Mouse (Mus musculus): ENCODE results near the gene Mthfr. TPM values are rescaled to one million over a fixed set of nuclear protein-coding genes. Genes with fewer than 3 reads are reported as not detected.
"Not testable (repeated sequence)": the region's sequence is repeated elsewhere in the genome, so short reads cannot be mapped to it uniquely, and the experiment has no call there.

Gene Mthfr
- polyA plus RNA-seq, 1 experiment, result 36.3 TPM

- peaks cover 15% of the 10 kb centered on the region for H3K4me1 ChIP-seq (ENCODE audit: control insufficient read depth, insufficient read depth, low read length)
- no peak for DNase-seq
- WGBS, result 14% methylated on average over 19 of the region's 19 CpGs
- no peak for TF ChIP-seq POLR2A (IDR thresholded peaks at IDR 0.05; ENCODE audit: low read depth, low read length)
- no peak for TF ChIP-seq CTCF (conservative IDR thresholded peaks at IDR 0.05; ENCODE audit: insufficient read depth, insufficient read length, low read depth, low read length)
- no peaks in the 10 kb centered on the region for H3K36me3 ChIP-seq (ENCODE audit: control insufficient read depth, insufficient read depth, low read length)
- H3K27me3 ChIP-seq (replicated peaks; ENCODE audit: control insufficient read depth, insufficient read depth, low read length), result no peaks in the 10 kb centered on the region
- peak overlapping the region; percentile 72 for H3K4me3 ChIP-seq (ENCODE audit: insufficient read depth, low read depth, low read length)
- H3K27ac ChIP-seq (ENCODE audit: insufficient read depth, low read depth, low read length), result peak overlapping the region; percentile 76
Observed at GRCm38 (mm10) chr4:148039254-148040028, 564 bp downstream of the Mthfr start.

- peak; percentile 61 for DNase-seq
- Histone ChIP-seq H3K4me3 (ENCODE audit: insufficient read depth, low read depth, low read length) (peak overlapping the region; percentile 72), H3K4me1 (ENCODE audit: control insufficient read depth, insufficient read depth, low read length) (peaks cover 15% of the 10 kb centered on the region), H3K27ac (ENCODE audit: insufficient read depth, low read depth, low read length) (peak overlapping the region; percentile 39; the same call in 1 of the 2 replicates), H3K27me3 (replicated peaks; ENCODE audit: control insufficient read depth, insufficient read depth, low read length) (no peaks in the 10 kb centered on the region), H3K36me3 (ENCODE audit: control insufficient read depth, insufficient read depth, low read length) (no peaks in the 10 kb centered on the region)
- WGBS, result 46% methylated on average over 15 of the region's 15 CpGs
- no peak for TF ChIP-seq CTCF (conservative IDR thresholded peaks at IDR 0.05; ENCODE audit: insufficient read depth, insufficient read length, low read depth, low read length)
- no peak for TF ChIP-seq POLR2A (IDR thresholded peaks at IDR 0.05; ENCODE audit: low read depth, low read length)
Observed at GRCm38 (mm10) chr4:148040029-148040830, 1.4 kb downstream of the Mthfr start.

- TF ChIP-seq POLR2A (IDR thresholded peaks at IDR 0.05; ENCODE audit: low read depth, low read length) (peak; percentile 26), CTCF (conservative IDR thresholded peaks at IDR 0.05; ENCODE audit: insufficient read depth, insufficient read length, low read depth, low read length) (no peak)
- DNase-seq, result peak; percentile 89
- Histone ChIP-seq H3K4me3 (ENCODE audit: insufficient read depth, low read depth, low read length) (peak overlapping the region; percentile 56), H3K27me3 (replicated peaks; ENCODE audit: control insufficient read depth, insufficient read depth, low read length) (no peaks in the 10 kb centered on the region), H3K27ac (ENCODE audit: insufficient read depth, low read depth, low read length) (peak overlapping the region; percentile 66; the same call in 1 of the 2 replicates), H3K4me1 (ENCODE audit: control insufficient read depth, insufficient read depth, low read length) (peaks cover 15% of the 10 kb centered on the region), H3K36me3 (ENCODE audit: control insufficient read depth, insufficient read depth, low read length) (no peaks in the 10 kb centered on the region; the same call in 1 of the 2 replicates)
- 5% methylated on average over 19 of the region's 19 CpGs for WGBS
Observed at GRCm38 (mm10) chr4:148040933-148041610, 2.2 kb downstream of the Mthfr start.

GRCm38 (mm10) chr4:148041611-148042191, 2.8 kb downstream of the Mthfr start:
- WGBS, result 11% methylated on average over 16 of the region's 16 CpGs
- H3K36me3 ChIP-seq (ENCODE audit: control insufficient read depth, insufficient read depth, low read length), result no peaks in the 10 kb centered on the region; the same call in 1 of the 2 replicates
- DNase-seq, result peak; percentile 59
- no peaks in the 10 kb centered on the region for H3K27me3 ChIP-seq (replicated peaks; ENCODE audit: control insufficient read depth, insufficient read depth, low read length)
- TF ChIP-seq POLR2A (IDR thresholded peaks at IDR 0.05; ENCODE audit: low read depth, low read length), result no peak
- TF ChIP-seq CTCF (conservative IDR thresholded peaks at IDR 0.05; ENCODE audit: insufficient read depth, insufficient read length, low read depth, low read length), result no peak
- peak overlapping the region; percentile 66 for H3K27ac ChIP-seq (ENCODE audit: insufficient read depth, low read depth, low read length)
- peak overlapping the region; percentile 56 for H3K4me3 ChIP-seq (ENCODE audit: insufficient read depth, low read depth, low read length)
- H3K4me1 ChIP-seq (ENCODE audit: control insufficient read depth, insufficient read depth, low read length), result peaks cover 15% of the 10 kb centered on the region

DNA sequence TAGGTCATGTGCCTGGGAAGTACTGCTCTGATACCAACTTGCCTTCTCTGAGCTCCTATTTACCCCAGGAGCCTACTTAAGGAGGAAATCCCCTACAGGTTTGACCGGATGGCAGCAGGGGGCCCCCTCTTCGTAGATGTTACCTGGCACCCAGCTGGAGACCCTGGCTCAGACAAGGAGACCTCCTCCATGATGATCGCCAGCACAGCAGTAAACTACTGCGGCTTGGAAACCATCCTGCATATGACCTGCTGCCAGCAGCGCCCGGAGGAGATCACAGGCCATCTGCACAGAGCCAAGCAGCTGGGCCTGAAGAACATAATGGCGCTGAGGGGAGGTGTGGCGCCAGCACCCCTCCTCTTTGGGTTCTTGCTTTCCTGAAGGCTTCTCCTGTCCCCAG, 4.5 kb downstream of the Mthfr start:
- not testable (repeated sequence) for DNase-seq; H3K27ac ChIP-seq (ENCODE audit: insufficient read depth, low read depth, low read length); H3K27me3 ChIP-seq (replicated peaks; ENCODE audit: control insufficient read depth, insufficient read depth, low read length); H3K36me3 ChIP-seq (ENCODE audit: control insufficient read depth, insufficient read depth, low read length); H3K4me3 ChIP-seq (ENCODE audit: insufficient read depth, low read depth, low read length)
- WGBS, result 74% methylated on average over 7 of the region's 8 CpGs
- H3K4me1 ChIP-seq (ENCODE audit: control insufficient read depth, insufficient read depth, low read length), result peaks cover 11% of the 10 kb centered on the region

DNA sequence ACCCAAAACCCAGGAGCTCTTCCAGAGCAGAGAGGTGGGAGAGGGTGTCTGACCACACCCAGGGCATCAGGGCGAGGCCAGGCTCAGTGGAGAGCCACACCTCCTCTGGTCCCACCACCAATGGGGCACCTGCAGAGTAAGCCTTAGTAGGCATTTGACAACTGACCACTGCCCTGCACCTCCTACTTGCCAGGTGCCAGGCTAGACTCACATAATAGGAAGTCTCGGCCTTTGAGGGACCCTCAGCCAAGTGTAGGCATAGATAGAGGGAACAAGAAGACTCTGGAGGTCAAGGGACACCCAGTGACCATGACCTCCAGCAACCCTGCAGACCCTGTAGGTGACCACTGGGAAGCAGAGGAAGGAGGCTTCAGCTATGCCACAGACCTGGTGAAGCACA, 5.2 kb downstream of the Mthfr start:
- H3K27me3 ChIP-seq (replicated peaks; ENCODE audit: control insufficient read depth, insufficient read depth, low read length), result no peaks in the 10 kb centered on the region
- H3K27ac ChIP-seq (ENCODE audit: insufficient read depth, low read depth, low read length), result no peak overlapping the region
- DNase-seq, result no peak
- H3K4me1 ChIP-seq (ENCODE audit: control insufficient read depth, insufficient read depth, low read length), result peaks cover 11% of the 10 kb centered on the region
- H3K4me3 ChIP-seq (ENCODE audit: insufficient read depth, low read depth, low read length), result no peak overlapping the region
- 96% methylated on average over 2 of the region's 2 CpGs for WGBS
- no peak for TF ChIP-seq CTCF (conservative IDR thresholded peaks at IDR 0.05; ENCODE audit: insufficient read depth, insufficient read length, low read depth, low read length)
- no peak for TF ChIP-seq POLR2A (IDR thresholded peaks at IDR 0.05; ENCODE audit: low read depth, low read length)
- H3K36me3 ChIP-seq (ENCODE audit: control insufficient read depth, insufficient read depth, low read length), result no peaks in the 10 kb centered on the region; the same call in 1 of the 2 replicates
